In the genomic region with DNA sequence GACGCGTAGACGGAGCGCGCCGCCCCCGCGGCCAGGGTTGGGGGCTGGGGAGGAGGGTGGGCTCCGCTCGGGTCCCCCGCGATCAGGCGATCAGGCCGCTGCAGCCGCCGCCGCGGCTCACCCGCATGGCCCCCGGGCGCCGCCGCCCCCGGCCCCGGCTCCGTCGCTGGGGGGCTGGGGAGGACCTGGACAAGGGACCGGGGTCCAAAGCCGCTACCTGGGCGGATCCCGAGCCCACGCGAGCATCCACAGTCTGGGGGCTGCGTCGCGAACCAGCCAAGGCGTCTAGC, we compare ENCODE assay signal across 9 mouse cellular contexts. TPM values are rescaled to one million over a fixed set of nuclear protein-coding genes. Genes with fewer than 3 reads are reported as not detected.
DNase-seq lines count a peak whose midpoint lies in the region; ATAC-seq and TF ChIP-seq lines count a peak whose summit lies in the region.
"Had no signal": no experiment of that assay in that cellular context is flagged by ENCODE, and none has a peak within 500 bp of the region (broad histone marks: within the 10 kb centered on the region; RNA-seq: fewer than 3 reads in every experiment).

No protein-coding gene starts in this region.

- TF ChIP-seq POLR2A in bone marrow, adult 2 months (IDR thresholded peaks at IDR 0.05; ENCODE audit: borderline replicate concordance, control insufficient read depth, low read depth, low read length) = no peak

- no peak for TF ChIP-seq EP300 in liver, postnatal 0 days (IDR thresholded peaks at IDR 0.05; ENCODE audit: low read depth)

- H3K4me3 ChIP-seq in heart, embryonic 16.5 days (ENCODE audit: low read length) = peak overlapping the region; percentile 63
- H3K4me3 ChIP-seq in bone marrow, adult 2 months (replicated peaks; ENCODE audit: control insufficient read depth, low read depth, low read length) = peak overlapping the region; percentile 39
- H3K4me3 ChIP-seq in forebrain, postnatal 0 days (ENCODE audit: low read depth, low read length) = peak overlapping the region; percentile 76
- H3K4me3 ChIP-seq in liver, postnatal 0 days (ENCODE audit: low read depth, low read length) = peak overlapping the region; percentile 50

- no peak for ATAC-seq in heart, embryonic 16.5 days (replicated peaks; ENCODE audit: extremely low read depth, insufficient read depth, low FRiP score)
- ATAC-seq in forebrain, postnatal 0 days = no peak
- ATAC-seq in liver, postnatal 0 days = no peak

- peak overlapping the region; percentile 90 for H3K4me2 ChIP-seq in heart, embryonic 16.5 days (ENCODE audit: low read depth, low read length)
- H3K4me2 ChIP-seq in forebrain, postnatal 0 days (ENCODE audit: low read depth) = peak overlapping the region; percentile 95
- peak overlapping the region; percentile 79 for H3K4me2 ChIP-seq in liver, postnatal 0 days (ENCODE audit: low read depth, low read length)

- H3K9me3 ChIP-seq in heart, embryonic 16.5 days (replicated peaks; ENCODE audit: control insufficient read depth, low read length) = no peaks in the 10 kb centered on the region
- no peaks in the 10 kb centered on the region for H3K9me3 ChIP-seq in forebrain, postnatal 0 days (ENCODE audit: low read length)
- no peaks in the 10 kb centered on the region for H3K9me3 ChIP-seq in liver, postnatal 0 days (ENCODE audit: low read length)

- H3K9ac ChIP-seq in heart, embryonic 16.5 days (ENCODE audit: low read length) = peak overlapping the region; percentile 75
- peak overlapping the region; percentile 88 for H3K9ac ChIP-seq in forebrain, postnatal 0 days
- peak overlapping the region; percentile 58 for H3K9ac ChIP-seq in liver, postnatal 0 days (replicated peaks)

- H3K27me3 ChIP-seq in heart, embryonic 16.5 days (ENCODE audit: control insufficient read depth, insufficient read depth, low read length) = peaks cover 38% of the 10 kb centered on the region
- peaks cover 11% of the 10 kb centered on the region; the same call in 1 of the 2 replicates for H3K27me3 ChIP-seq in forebrain, postnatal 0 days (ENCODE audit: insufficient read depth, low read length)
- H3K27me3 ChIP-seq in liver, postnatal 0 days (ENCODE audit: insufficient read depth, low read length) = peaks cover 60% of the 10 kb centered on the region

- peak overlapping the region; percentile 33 for H3K27ac ChIP-seq in heart, embryonic 16.5 days (ENCODE audit: low read length)
- no peak overlapping the region; the same call in 1 of the 2 replicates for H3K27ac ChIP-seq in bone marrow, adult 2 months (ENCODE audit: control insufficient read depth, insufficient read depth, low read depth, low read length, poor library complexity)
- H3K27ac ChIP-seq in forebrain, postnatal 0 days (ENCODE audit: low read depth, low read length) = no peak overlapping the region
- H3K27ac ChIP-seq in liver, postnatal 0 days (ENCODE audit: low read depth) = no peak overlapping the region

- no peaks in the 10 kb centered on the region for H3K36me3 ChIP-seq in heart, embryonic 16.5 days (ENCODE audit: control insufficient read depth, insufficient read depth)
- no peaks in the 10 kb centered on the region for H3K36me3 ChIP-seq in forebrain, postnatal 0 days (ENCODE audit: insufficient read depth)
- no peaks in the 10 kb centered on the region for H3K36me3 ChIP-seq in liver, postnatal 0 days (replicated peaks; ENCODE audit: insufficient read depth, low read length)
- H3K36me3 ChIP-seq: G1E had no signal

- TF ChIP-seq CTCF in bone marrow, adult 2 months (IDR thresholded peaks at IDR 0.05; ENCODE audit: control insufficient read depth, insufficient read depth, low read length) = no peak
- no peak for TF ChIP-seq CTCF in forebrain, postnatal 0 days (IDR thresholded peaks at IDR 0.05; ENCODE audit: low read depth)
- TF ChIP-seq CTCF in liver, postnatal 0 days (IDR thresholded peaks at IDR 0.05; ENCODE audit: low read depth) = no peak

- peaks cover 17% of the 10 kb centered on the region for H3K4me1 ChIP-seq in heart, embryonic 16.5 days (ENCODE audit: control insufficient read depth, insufficient read depth, low read length)
- H3K4me1 ChIP-seq in bone marrow, adult 2 months (ENCODE audit: control insufficient read depth, insufficient read depth, low read length) = no peaks in the 10 kb centered on the region
- peaks cover 7% of the 10 kb centered on the region; the same call in 1 of the 2 replicates for H3K4me1 ChIP-seq in forebrain, postnatal 0 days (ENCODE audit: insufficient read depth)
- peaks cover 8% of the 10 kb centered on the region for H3K4me1 ChIP-seq in liver, postnatal 0 days (ENCODE audit: insufficient read depth)

- DNase-seq in heart, adult 18-20 months = no peak
- DNase-seq in forebrain, postnatal 0 days = no peak
- DNase-seq in liver, postnatal 0 days = no peak
- DNase-seq in cerebellum, postnatal 10 days = no peak
- no peak for DNase-seq in layer of hippocampus, adult 8-10 months (ENCODE audit: low spot score in 2 of 2)
- no peak for DNase-seq in spleen, adult 18-20 months

- 1% methylated on average over 37 of the region's 37 CpGs for WGBS in heart, embryonic 16.5 days
- 1% methylated on average over 37 of the region's 37 CpGs for WGBS in bone marrow, adult 2 months
- 1% methylated on average over 23 of the region's 37 CpGs for WGBS in forebrain, postnatal 0 days
- WGBS in liver, postnatal 0 days (ENCODE audit: insufficient replicate concordance) = under 1% methylated on average over 31 of the region's 37 CpGs

RNA-seq across cellular contexts. Expression of a gene that starts 0.8 kb away (rescaled TPM):
- 3.2 and 4.6 TPM in 2 replicates for polyA plus RNA-seq in heart, embryonic 16.5 days (2015; fragmentation: Nextera tagmentation; extraction: Ambion mirVana)
- total RNA-seq in heart, adult 18-20 months (2021) = 10 to 100 TPM; 23.1 to 29.3 TPM
- 4.1 and 7.8 TPM in 2 replicates for polyA plus RNA-seq in bone marrow, adult 2 months (2011; ENCODE audit: insufficient read depth, insufficient read length, low replicate concordance, missing spikeins)
- total RNA-seq in forebrain, postnatal 0 days (2014; rRNA removed) = 13.2 and 17.8 TPM in 2 replicates
- polyA plus RNA-seq in forebrain, postnatal 0 days (2015; fragmentation: Nextera tagmentation; extraction: Ambion mirVana) = 4.6 and 7.6 TPM in 2 replicates
- 0.77 and 0.85 TPM in 2 replicates for polyA plus RNA-seq in liver, postnatal 0 days (2015; fragmentation: Nextera tagmentation; extraction: Ambion mirVana)
- total RNA-seq in layer of hippocampus, adult 8-10 months (2022) = 10 to 100 TPM; 30.3 to 38.4 (median 34.6) TPM
- polyA plus RNA-seq: G1E had no signal

RNA-seq across cellular contexts. Expression of a gene that starts 43.1 kb away (rescaled TPM):
- polyA plus RNA-seq in heart, embryonic 16.5 days (2015; fragmentation: Nextera tagmentation; extraction: Ambion mirVana) = 1.4 and 1.7 TPM in 2 replicates
- 10 to 100 TPM; 17.8 to 29.8 TPM for total RNA-seq in heart, adult 18-20 months (2021)
- 16.8 and 22.5 TPM in 2 replicates for polyA plus RNA-seq in bone marrow, adult 2 months (2011; ENCODE audit: insufficient read depth, insufficient read length, low replicate concordance, missing spikeins)
- total RNA-seq in forebrain, postnatal 0 days (2014; rRNA removed) = 6.4 and 11.1 TPM in 2 replicates
- 2.4 and 3.1 TPM in 2 replicates for polyA plus RNA-seq in forebrain, postnatal 0 days (2015; fragmentation: Nextera tagmentation; extraction: Ambion mirVana)
- 1.0 and 1.2 TPM in 2 replicates for polyA plus RNA-seq in liver, postnatal 0 days (2015; fragmentation: Nextera tagmentation; extraction: Ambion mirVana)
- total RNA-seq in layer of hippocampus, adult 8-10 months (2022) = 10 to 100 TPM; 46.0 to 62.9 (median 52.2) TPM
